Mouse (Mus musculus): ENCODE measurements around the gene Rab5b.
"Not testable (repeated sequence)": the region's sequence is repeated elsewhere in the genome, so short reads cannot be mapped to it uniquely, and the experiment has no call there.

Gene Rab5b

DNA sequence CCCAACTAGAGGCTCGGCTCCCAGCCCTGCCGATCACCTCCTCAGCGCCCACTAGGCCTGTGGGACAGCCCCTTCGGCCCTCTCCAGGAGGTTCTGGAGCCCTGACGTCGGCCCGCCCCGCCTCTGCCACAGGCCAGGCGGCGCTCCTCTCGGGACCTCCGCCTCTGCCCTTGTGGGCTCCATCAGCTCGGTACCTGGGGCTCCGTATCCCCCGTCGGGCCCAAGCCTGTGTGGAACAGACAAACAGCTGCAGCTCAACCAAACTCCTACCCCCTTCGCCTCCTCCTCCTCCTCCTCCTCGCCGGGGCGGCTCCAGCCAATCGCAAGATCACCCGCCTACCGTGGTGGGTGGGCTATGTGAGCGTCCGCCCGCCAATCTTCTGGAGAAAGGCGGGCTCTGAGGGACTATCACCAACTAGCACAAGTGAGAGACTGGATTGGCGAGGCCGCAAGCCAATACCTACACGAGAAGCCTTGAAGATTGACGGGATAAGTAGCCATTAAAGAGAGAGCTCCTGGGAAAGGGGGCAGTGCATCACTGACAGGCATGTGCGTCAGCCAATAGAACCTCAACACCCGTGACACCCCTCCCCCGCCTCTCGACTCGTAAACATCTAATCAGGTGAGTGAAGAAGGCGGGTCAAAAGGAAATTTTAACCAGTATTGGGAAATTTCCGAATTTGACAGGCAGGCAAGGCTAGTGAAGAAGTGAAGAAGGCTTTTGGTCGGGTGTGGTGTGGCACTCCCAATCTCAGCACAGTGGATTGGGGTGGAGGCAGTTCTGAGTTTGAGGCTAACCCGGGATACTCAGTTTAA is at the start of gene Rab5b:
Rab5b (minus strand) TSS at position 273 of the 816 bp plus-strand sequence.
- peak; percentile 97 for DNase-seq (ENCODE audit: low read depth)

DNA sequence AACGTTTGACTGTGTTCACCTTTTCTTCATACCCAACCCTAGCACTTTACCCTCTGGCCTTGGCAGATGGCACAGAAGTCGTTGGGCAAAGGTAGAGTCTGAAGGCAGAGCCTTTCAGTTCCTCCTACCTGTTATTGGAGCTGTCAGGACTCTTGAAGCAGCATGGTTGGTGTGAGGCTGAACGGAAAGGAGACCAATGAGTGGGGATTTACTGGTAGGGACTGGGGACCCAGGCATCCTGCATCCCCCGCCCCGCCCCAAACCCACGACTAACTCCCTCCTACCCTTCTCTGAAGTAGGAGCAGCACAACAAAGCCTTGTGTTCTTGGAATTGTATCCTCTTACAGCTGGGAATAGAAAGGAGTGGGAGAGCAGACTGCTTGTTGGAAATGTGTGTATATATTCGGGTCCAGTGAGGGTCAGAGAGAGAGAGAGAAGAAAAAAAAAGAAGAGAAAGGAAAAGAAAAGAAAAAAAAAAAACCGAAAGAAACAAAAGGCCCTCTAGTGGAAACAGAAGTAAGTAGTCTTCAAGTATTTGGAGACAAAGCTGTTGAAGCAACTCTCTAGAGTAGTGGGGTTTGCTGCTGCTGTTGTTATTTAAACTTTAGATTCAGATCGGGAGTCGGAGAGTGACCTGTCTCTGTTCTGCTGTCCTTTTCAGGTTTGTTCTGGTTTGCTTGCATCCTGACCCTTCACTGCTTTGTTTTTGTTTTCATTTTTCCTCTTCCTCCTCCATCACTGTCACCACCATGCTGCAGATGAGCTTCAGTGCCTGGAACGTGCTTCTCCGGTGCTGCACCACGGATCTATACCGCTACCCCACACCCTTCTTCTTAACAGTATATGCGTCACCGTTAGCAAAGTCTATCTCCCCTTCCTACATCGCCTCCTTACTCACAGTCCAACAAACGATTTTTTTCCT is 48.9 kb upstream of the Rab5b start, which contains the start of gene Dgka:
Dgka (minus strand) TSS at position 176 of the 922 bp plus-strand sequence.
- no peak for DNase-seq (ENCODE audit: low read depth)

DNA sequence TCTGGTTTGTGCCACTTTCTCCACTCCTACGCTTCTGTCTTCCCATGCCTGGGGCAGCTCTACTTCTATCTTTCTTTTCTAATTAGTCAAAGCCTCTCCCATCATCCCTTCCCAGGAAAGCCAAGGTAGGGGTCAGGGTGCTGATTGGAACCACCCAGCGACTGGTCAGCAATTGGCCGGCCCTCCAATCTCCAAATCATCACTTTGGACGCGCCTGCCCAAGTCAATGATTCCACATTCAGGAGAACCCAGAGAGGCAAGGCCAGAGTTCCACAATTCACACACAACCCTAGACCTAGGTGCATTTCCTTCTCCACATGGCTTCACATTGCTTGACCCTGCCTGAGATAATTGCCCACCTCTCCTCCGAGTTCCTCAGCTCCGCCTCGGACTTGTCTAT is 48.1 kb upstream of the Rab5b start:
- DNase-seq (ENCODE audit: low read depth): no peak

DNA sequence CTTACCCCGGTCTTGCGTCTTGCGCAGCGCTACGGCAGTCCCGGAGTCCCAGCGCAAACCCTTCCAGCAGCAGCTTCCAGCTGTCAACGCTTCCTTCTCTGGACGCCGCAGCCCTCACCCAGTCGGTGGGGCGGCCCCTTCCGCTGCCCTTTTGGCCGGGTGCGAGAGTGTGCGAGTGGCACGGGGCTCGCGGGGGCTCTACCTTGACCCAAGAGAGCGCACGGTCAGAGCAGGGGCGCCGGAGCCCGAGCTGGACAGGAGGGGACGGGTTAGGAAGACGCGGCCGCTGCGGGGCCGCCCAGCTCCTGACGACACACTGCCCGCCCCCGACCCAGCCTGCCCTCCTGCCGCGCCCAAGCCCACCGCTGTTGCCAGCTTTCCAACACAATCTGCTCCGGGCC is 47.7 kb upstream of the Rab5b start:
- DNase-seq (ENCODE audit: low read depth): no peak

DNA sequence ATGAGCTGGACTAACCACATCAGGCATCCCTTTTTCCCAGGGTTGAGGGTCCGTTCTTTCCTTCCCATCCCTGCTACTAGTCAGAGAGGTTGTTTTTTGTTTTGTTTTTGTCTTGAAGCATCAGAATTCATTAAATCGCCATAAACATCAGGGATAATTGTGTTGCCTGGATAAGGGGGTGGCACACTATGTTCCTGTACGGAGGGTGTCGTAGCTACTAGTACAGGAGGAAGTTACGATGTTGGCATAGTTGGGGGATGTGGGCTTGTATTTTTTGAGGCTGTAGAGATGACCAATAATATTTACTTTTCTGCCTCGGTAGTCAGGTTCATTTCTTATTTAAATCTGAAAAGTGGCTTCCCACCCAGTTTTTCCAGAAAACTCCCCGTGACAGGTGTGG is 47.2 kb upstream of the Rab5b start:
- no peak for DNase-seq (ENCODE audit: low read depth)

DNA sequence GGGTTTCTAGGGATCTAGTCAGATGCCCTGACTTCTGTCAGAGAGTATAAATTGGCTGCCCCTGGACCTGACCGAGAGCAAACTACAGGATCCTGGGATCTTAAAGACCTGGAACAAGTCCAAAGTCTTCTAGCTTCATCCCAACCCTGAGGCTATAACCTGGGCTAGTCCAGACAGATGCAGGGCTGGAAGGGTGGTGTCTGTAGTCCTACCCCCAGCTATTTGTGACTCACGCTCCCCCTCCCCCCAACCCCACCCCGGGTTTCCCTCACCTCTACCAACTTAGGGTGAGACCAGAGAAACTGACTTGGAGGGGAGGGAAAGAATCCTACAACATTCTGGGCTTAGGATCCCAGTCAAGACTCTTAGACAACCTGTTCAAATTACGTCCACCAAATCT is 46.6 kb upstream of the Rab5b start:
- DNase-seq (ENCODE audit: low read depth): no peak

DNA sequence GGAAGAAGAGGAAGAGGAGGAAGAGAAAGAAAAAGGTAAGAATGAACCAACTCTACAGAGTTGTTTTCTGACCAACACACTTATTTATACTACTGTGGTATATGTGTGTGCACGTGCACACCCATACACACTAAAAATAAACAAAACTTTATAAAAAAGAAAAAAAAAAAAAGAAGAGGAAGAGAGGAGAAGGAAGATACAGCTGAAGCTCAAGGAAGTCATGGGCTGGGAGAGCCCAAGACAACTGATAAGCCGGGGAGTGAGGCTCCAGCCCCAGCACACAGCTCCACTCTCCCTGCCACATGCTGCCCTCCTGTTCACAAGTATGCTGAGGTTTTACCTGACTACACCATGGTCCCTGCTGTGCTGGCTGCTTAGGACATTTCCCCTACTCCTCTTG is 44.2 kb upstream of the Rab5b start:
- DNase-seq (ENCODE audit: low read depth): no peak

DNA sequence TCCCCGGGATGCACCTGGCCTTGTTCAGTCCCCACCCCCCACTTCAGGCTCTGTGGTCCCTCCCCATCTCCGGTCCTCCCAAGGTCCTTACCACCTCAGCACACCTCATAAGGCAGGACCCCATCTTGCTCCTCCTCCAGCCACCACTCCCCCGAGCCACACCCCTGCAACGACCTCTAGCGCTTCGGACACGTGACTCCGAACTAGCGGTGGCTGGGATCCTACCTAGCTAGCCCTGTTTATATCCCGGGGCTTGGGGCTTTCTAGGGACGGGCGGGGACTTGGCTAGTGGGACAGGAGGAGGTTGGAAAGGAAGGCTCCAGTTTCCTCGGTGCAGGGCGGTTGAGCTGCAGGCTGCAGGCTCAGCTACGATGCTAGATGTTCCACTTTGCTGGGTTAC is 41.4 kb upstream of the Rab5b start:
- DNase-seq (ENCODE audit: low read depth): no peak

DNA sequence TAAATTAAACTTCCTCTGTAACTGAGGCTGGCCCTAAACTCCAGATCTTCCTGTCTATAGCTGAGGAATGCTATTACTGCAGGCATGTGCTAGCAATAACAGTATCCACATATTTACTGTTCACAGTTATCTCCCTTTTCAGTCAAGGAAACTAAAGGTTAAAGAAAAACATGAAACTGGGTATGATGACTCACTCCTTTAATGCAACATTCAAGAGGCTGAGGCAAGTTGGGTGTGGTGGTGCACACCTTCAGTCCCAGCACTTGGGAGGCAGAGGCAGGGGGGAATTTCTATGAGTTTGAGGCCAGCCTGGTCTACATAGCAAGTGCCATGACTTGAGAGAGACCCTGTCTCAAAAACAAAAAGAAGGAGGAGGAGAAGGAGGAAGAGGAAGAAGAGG is 35.9 kb upstream of the Rab5b start:
- DNase-seq (ENCODE audit: low read depth): no peak

DNA sequence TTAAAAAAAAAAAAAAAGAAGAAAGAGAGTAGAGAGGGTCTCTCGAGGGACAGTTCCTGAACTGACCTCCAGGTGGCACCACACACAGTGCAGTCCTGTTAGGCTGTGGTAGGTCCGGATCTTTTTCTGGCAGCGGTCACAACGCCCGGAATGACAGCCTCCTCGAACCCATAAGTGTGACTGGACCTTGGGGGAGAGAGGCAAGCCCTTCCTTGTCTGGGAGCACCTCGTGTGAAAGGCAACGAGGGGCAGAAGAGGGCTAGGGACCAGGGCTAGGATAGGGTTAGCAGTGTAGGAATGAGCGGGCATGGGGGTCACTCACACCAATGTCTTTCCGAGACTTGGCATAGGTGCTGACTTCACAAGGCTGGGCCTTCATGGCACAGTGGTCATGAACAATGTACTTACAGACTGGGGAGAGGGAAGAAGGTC is 35.0 kb upstream of the Rab5b start:
- DNase-seq (ENCODE audit: low read depth): no peak

DNA sequence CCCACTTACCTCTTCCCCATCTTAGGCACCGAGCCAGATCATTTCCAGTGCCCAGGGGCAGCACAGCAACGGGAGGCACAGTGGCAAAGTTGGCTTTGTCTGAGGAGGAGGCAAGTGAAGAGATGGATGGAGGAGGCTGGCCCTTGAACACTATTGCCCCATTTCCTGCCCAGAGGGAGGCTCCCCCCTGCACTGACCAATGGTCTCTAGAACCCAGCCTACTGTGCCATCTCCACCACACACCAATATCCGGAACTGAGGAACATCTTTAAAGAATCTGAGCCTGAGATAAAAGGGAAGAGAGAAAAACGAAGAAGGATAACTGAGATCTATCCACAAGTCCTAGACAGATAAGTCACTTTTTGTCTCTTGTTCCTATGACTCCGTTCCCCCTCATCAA is 32.0 kb upstream of the Rab5b start:
- DNase-seq (ENCODE audit: low read depth): no peak

DNA sequence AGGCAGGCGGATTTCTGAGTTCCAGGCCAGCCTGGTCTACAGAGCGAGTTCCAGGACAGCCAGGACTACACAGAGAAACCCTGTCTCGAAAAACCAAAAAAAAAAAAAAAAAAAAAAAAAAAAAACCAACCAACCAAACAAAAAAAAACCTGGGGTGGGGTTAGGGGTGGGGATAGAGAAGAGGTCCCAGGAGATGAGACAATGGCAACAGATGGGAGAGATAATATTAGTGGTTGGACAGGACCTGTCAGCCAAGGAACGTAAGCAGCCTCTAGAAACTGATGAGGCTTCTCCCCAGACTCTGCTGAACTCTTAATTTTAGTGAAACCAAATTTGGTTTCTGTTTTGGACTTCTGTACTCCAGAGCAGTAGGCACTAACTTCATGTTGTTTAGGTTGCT is 29.4 kb upstream of the Rab5b start:
- DNase-seq (ENCODE audit: low read depth): not testable (repeated sequence)

DNA sequence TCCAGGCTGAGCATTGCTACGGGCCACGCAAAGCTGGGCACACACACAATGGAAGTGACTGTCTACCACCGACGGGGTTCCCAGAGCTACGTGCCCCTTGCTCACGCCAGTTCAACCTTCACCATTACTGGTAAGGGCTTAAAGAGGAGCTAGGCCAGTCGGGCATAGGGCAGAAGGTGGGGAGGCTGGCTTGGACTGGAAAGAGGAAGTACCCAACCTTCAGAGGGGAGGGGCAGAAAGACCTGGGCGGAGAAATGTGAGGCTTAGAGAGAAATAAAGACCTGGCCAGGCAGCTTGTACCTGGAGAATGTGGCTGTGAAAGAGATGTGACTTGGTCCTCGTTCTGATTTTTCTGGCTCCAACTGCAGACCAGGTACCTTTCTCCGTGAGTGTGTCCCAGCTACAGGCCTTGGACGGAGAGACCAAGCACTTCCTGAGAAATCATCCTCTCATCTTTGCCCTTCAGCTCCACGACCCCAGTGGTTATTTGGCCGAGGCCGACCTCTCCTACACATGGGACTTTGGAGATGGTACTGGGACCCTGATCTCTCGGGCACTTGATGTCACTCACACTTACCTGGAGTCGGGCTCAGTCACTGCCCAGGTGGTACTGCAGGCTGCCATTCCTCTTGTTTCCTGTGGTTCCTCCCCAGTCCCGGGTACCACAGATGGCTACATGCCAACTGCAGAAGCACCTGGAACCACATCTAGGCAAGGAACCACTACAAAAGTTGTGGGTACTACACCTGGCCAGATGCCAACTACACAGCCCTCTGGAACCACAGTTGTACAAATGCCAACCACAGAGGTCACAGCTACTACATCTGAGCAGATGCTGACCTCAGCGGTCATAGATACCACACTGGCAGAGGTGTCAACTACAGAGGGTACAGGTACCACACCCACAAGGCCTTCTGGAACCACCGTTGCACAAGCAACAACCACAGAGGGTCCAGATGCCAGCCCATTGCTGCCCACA is 19.8 kb upstream of the Rab5b start:
- DNase-seq (ENCODE audit: low read depth): no peak

DNA sequence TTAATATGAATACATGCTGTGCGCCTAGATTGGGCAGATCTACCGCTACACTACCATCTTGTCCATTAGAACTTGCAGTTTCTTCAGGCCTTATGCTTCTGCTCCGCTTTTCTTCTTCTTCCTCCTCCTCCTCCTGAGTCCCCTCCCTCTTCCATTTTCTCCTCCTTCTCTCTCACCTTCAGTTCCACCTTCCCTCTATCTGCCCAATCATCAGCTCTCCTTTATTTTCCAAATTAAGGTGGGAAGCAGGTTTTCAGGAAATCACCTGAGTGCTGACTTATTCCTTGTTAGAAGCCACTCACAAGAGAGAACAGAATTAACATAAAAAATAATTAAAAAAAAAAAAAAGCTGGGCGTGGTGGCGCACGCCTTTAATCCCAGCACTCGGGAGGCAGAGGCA is 15.3 kb upstream of the Rab5b start:
- DNase-seq (ENCODE audit: low read depth): not testable (repeated sequence)

DNA sequence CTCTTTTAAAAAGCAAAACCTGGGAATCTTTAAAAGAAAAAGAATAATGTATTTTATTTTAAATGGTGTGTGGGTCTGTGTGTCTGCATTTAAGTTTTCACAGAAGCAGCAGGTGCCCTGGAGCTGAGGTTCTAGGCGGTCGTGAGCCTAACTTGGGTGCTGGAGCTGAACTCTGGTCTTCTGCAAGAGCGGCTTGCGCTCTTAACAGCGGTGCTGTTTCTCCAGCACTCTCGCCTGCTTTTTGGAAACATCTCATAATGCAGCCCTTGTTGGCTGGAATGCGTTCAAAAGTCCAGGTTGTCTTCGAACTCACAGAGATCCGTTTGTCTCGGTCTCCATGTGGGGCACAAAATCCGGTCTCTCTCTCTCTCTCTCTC is 9.2 kb upstream of the Rab5b start:
- DNase-seq (ENCODE audit: low read depth): no peak

DNA sequence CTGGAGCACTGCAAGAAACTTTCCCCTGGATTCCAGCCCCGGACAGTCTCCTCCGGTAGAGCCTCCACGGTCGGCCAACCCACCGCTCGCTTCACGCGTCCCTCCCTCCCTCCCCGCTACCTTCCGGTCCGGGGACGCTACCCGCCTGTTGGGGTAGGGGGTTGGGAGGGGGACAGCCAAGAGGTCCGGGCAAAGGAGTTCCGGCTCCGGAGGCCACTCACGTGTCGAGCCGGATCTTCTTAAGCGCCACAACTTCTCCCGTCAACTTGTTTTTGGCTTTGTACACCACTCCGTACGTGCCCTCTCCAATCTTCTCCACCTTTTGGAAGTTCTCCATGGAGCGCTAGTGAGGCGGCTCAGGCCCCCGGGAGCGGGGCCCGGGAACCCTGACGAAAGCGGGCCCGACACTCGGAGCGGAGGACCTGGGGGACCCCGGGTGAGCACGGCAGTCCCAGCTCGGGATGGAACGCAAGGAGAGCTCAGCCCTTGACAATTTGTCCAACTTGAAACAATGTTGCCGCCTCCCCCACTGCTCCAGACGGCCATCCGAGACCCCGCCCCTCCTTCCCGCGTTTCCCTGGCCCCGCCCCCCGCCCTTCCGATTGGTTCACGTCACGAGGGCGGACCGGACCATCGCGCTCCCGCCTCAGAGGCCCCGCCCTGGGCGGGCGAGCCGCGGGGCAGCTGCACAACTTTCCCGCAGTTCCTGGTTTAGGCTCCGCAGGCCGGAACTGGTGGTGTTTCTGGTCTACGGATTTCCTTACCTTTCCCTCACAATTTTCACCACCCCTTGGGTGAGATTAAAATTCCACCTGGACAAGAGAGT is 8.6 kb upstream of the Rab5b start, which contains the start of gene Cdk2:
Cdk2 (minus strand) TSS at position 541 of the 826 bp plus-strand sequence.
- peak; percentile 87 for DNase-seq (ENCODE audit: low read depth)

DNA sequence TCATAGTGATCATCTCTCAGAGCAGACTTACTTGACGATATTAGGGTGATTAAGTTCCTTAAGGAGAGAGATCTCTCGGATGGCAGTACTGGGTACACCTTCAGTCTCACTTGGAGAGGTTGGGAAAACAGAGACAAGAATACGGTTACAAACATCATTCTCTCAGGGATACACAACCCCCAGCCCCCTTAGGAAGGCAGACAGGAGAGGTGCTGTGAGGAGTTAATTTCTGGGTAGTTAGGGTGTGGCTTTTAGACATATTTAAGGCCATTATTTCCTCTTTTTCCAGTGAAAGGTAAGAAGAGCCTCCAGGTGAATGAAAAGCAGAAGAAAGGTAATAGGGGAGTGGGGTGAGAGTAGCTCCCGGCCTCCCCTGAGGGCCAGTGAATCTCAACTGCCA is 7.8 kb upstream of the Rab5b start, which contains the start of gene Pmel:
Pmel (plus strand) TSS at position 301 of the 400 bp plus-strand sequence.
- no peak for DNase-seq (ENCODE audit: low read depth)

DNA sequence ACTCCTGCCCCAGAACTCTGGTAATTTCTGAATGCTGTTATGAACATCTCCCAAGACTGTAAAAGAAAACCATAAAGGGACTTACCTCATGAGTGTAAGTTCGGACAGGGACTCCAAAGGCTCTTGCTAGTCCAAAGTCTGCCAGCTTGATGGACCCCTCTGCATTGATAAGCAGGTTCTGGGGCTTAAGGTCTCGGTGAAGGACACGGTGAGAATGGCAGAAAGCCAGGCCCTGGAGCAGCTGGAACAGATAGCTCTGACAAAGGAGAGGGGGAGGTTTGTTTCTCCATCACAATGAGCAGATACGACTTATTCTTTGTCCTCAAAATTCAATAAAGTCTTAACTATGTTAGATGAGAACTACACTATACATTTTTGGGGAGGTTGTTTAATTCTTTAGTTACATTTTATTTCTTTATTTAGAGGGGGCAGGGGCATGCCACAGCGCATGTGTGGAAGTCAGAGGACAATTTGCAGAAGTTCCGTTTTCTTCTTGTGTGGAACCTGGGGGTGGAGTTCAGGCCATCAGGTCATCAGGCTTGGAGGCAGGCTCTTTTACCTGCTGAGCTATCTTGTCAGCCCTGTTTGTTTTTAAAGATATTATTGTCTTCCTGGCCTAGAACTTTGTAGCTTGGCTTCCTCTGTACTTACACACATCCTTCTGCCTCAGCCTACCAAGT is 6.4 kb upstream of the Rab5b start:
- DNase-seq (ENCODE audit: low read depth): no peak

DNA sequence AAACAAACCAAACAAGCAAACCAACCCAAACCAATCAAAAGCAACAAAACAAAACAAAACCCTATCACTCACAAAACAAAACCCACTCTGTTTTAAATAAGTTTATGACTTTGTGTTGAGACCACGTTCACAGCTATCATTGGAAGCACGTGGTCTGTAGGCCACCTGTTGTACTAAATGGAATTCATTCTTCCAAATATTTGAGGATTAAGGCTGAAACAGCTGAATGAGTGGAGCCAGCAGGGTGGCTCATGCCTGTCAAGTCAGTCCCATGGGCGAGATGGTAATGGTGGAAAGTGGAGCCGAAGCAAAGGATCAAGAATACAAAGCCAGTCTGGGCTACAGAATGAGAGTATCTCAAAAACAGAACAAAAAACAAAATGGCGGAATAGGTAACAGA is 4.6 kb upstream of the Rab5b start:
- DNase-seq (ENCODE audit: low read depth): no peak

DNA sequence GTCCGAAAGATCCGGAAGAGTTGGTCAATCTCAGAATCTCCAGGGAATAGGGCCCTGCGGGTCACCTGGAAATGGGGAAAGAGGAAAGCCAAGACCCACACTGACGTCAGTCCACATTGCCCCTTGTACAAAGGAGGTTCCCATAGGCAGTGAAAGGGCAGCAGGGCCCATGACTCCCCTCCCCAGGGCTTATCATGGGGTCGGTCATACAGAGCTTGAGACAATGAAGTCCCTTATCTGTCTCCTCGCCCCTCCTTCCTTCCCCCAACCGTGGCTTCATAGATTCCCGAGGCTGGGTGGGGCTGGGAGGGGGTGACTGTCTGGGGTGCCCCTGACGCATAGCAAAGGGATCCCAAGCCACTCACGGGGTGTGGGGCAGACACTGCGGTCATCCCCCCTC is 3.5 kb upstream of the Rab5b start:
- no peak for DNase-seq (ENCODE audit: low read depth)

Data from c-Kit-positive CD71-negative TER-119-negative erythroid progenitor cells, embryonic 14.5 days (primary cell).